Mouse (Mus musculus) forebrain, embryonic 10.5 days (tissue): Measurements from ENCODE around the gene Psmc3ip. TPM values are rescaled to one million over a fixed set of nuclear protein-coding genes. Genes with fewer than 3 reads are reported as not detected.

Source experiments
- DNase-seq: peaks from one replicate; pipeline ENCODE4 v3.0.0-alpha.2; 2017; ENCODE audit warnings: low spot score; ENCODE audit errors: extremely low spot score
- H3K27ac ChIP-seq: fragments of 300-500 bp; sonication (generic); 2 replicates; pipeline ENCODE4 v1.5.1; 2016; ENCODE audit warnings: mild to moderate bottlenecking
- H3K27me3 ChIP-seq: fragments of 300-500 bp; sonication (generic); 2 replicates; pipeline ENCODE4 v1.6.1; 2016; ENCODE audit warnings: mild to moderate bottlenecking; ENCODE audit not compliant: poor library complexity, severe bottlenecking
- H3K36me3 ChIP-seq: fragments of 300-500 bp; sonication (generic); replicated peaks from 2 replicates; pipeline ENCODE4 v1.6.1; 2016; ENCODE audit warnings: mild to moderate bottlenecking, moderate library complexity
- H3K4me1 ChIP-seq: fragments of 300-500 bp; sonication (generic); 2 replicates; pipeline ENCODE4 v1.6.1; 2016
- H3K4me3 ChIP-seq: fragments of 300-500 bp; sonication (generic); 2 replicates; pipeline ENCODE4 v1.5.1; 2016; ENCODE audit warnings: mild to moderate bottlenecking, moderate library complexity
- H3K9me3 ChIP-seq: fragments of 300-500 bp; sonication (generic); 2 replicates; pipeline ENCODE4 v1.6.1; 2016; ENCODE audit warnings: mild to moderate bottlenecking, moderate library complexity
- WGBS: fragments of 180-500 bp; shearing (Covaris S2); methylation state at CpG from one replicate; pipeline ENCODE4 v1.1.7; 2016; 5-methylcytosine and 5-hydroxymethylcytosine counted together
- polyA plus RNA-seq: library from polyadenylated mRNA; unstranded; fragments of >200 nt; fragmentation: Nextera tagmentation; extraction: Ambion mirVana; gene quantifications from 2 replicates; pipeline ENCODE4 v1.2.1, GENCODE M21; 2016

Gene Psmc3ip
- polyA plus RNA-seq, 1 experiment from 2014 or later: 78.1 TPM

DNA sequence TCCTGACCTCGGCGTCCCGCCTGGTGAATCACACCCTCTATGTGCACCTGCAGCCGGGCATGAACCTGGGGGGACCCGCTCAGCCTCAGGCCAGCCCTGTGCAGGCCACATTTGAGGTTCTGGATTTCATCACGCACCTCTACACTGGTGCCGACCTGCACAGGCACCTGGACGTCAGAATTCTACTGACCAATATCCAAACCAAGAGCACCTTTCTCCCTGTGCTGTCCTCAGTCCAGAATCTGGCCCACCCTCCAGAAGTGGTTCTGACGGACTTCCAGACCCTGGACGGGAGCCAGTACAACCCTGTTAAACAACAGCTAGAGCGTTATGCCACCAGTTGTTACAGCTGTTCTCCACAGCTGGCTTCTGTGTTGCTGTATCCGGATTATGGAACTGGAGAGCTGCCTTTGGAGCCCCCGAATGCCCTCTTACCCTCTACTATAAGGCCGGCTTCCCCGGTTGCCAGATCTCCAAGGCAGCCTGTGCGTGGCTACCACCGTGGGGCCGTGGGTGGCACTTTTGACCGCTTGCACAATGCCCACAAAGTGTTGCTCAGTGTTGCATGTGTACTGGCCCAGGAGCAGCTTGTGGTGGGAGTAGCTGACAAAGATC, 12.0 kb downstream of the Psmc3ip start:
- Histone ChIP-seq H3K4me3 (peak overlapping the region; percentile 91), H3K27ac (peak overlapping the region; percentile 93), H3K4me1 (peaks cover 65% of the 10 kb centered on the region), H3K9me3 (no peaks in the 10 kb centered on the region), H3K27me3 (peaks cover 38% of the 10 kb centered on the region), H3K36me3 (peaks cover 23% of the 10 kb centered on the region)
- DNase-seq: no peak
- WGBS: 42% methylated on average over 19 of the region's 19 CpGs

DNA sequence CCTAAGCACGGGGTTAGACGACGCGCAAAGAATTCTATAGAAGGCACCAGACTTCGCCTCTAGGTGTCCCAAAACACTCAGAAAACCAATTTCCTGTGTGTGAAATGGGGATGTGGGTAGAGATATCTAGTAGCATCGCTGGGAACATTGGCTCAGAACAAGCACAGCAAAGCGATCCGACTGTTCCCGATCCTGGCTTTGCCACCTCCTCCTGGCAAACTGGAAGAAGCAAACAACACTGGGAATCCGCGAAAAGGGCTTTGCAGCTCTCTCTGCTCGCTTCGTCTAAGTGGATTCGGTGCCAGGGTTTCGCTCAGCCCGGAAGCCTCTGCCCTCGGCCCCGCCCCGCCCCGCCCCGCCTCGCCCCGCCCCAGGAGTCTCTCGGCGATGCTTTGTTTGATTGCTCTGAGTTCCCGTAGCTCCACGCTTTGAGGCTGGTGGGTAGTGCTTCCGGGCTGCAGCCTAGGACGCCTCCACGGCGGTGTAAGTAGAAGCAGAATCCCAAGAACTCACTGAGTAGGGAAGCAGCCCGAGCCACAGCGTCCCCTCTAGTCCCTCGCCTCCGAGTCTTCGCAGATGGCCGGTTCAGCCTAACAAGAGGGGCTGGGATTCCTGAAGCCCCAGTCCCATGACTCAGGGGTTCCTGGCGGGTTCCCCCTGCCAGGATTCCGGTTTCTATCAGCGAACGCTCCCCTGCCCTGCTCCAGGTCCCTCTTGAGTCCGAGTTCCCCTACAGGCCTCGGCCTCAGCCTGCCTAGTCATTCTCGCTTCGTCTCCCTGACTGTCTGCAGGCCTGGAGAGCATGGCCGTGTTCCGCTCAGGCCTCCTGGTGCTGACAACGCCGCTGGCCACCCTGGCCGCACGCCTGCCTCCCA, 12.8 kb downstream of the Psmc3ip start, which contains the start of gene Coasy:
Gene Coasy (plus strand): TSS at position 358 of the 875 bp plus-strand sequence.
- Histone ChIP-seq H3K9me3 (no peaks in the 10 kb centered on the region), H3K27me3 (peaks cover 46% of the 10 kb centered on the region), H3K4me1 (peaks cover 58% of the 10 kb centered on the region), H3K4me3 (peak within 1 kb of the TSS; percentile 91), H3K27ac (peak within 1 kb of the TSS; percentile 93), H3K36me3 (peaks cover 23% of the 10 kb centered on the region)
- under 1% methylated on average over 51 of the region's 51 CpGs for WGBS
- peak; percentile 96 for DNase-seq

- no peak for DNase-seq
- 6% methylated on average over 10 of the region's 10 CpGs for WGBS
- Histone ChIP-seq H3K27me3 (peaks cover 54% of the 10 kb centered on the region), H3K36me3 (peaks cover 27% of the 10 kb centered on the region), H3K9me3 (no peaks in the 10 kb centered on the region), H3K4me3 (peak overlapping the region; percentile 91), H3K4me1 (peaks cover 50% of the 10 kb centered on the region), H3K27ac (peak overlapping the region; percentile 93; the same call in 1 of the 2 replicates)
Measured at GRCm38 (mm10) chr11:101081659-101082058, 13.6 kb downstream of the Psmc3ip start.

DNA sequence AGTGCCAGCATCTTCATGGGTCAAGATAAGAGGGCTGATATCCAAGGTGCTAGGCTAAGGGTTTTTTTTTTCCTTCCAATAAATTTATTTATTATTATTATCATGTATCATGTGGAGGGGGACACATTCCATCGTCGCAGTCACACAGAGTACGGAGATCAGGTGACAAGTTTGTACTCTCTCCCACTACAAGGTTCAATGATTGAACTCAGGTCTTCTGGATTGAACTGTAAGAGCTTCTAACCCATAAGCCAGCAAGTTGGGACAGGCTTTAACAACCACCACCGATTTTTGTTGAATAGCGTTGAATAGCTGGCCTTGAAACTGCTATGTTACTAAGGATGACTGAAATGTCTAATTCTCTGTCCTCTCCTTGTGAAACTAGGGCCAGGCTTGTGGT, 14.8 kb downstream of the Psmc3ip start:
- H3K36me3 ChIP-seq: peaks cover 22% of the 10 kb centered on the region
- 52% methylated on average over 5 of the region's 5 CpGs for WGBS
- H3K4me3 ChIP-seq: no peak overlapping the region
- H3K27me3 ChIP-seq: peaks cover 63% of the 10 kb centered on the region
- no peak overlapping the region for H3K27ac ChIP-seq
- DNase-seq: no peak
- H3K9me3 ChIP-seq: no peaks in the 10 kb centered on the region
- H3K4me1 ChIP-seq: peaks cover 38% of the 10 kb centered on the region

DNA sequence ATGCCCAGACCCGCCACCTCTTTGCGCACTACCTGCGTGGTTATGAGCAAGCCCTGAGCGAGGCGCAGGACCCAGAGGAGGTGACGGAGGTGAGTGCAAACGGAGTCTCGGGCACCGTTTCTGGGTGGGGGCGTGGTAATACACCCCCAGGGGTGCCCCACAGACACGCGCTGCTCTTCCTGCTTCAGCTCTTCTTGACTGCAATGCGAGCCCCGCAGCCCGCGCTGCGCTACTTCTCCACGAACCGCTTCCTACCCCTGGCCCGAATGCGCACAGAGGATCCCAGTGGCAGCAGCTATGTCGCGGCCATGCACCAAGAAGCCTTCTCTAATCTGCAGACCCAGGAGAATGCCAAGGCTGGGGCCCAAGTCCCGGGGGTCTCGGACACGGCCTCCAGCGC, 15.5 kb downstream of the Psmc3ip start:
- Histone ChIP-seq H3K4me3 (peak overlapping the region; percentile 13; the same call in 1 of the 2 replicates), H3K27ac (no peak overlapping the region), H3K36me3 (peaks cover 15% of the 10 kb centered on the region), H3K9me3 (no peaks in the 10 kb centered on the region), H3K27me3 (peaks cover 63% of the 10 kb centered on the region), H3K4me1 (peaks cover 37% of the 10 kb centered on the region)
- DNase-seq: no peak
- 1% methylated on average over 27 of the region's 27 CpGs for WGBS

GRCm38 (mm10) chr11:101078121-101078520, 17.1 kb downstream of the Psmc3ip start, which contains the start of gene Hsd17b1:
TSS of gene Hsd17b1 (plus strand) at chr11:101078411.
- DNase-seq: no peak
- Histone ChIP-seq H3K9me3 (no peaks in the 10 kb centered on the region), H3K36me3 (peaks cover 7% of the 10 kb centered on the region; the same call in 1 of the 2 replicates), H3K4me1 (peaks cover 26% of the 10 kb centered on the region), H3K27ac (no peak within 1 kb of the TSS), H3K4me3 (no peak within 1 kb of the TSS), H3K27me3 (peaks cover 65% of the 10 kb centered on the region)
- 68% methylated on average over 9 of the region's 9 CpGs for WGBS

- WGBS: 72% methylated on average over 14 of the region's 14 CpGs
- no peak overlapping the region; the same call in 1 of the 2 replicates for H3K4me3 ChIP-seq
- DNase-seq: no peak
- peaks cover 24% of the 10 kb centered on the region for H3K4me1 ChIP-seq
- H3K27ac ChIP-seq: no peak overlapping the region
- no peaks in the 10 kb centered on the region for H3K9me3 ChIP-seq
- H3K27me3 ChIP-seq: peaks cover 57% of the 10 kb centered on the region
- H3K36me3 ChIP-seq: peaks cover 6% of the 10 kb centered on the region
Measured at GRCm38 (mm10) chr11:101071810-101072428, 23.3 kb downstream of the Psmc3ip start.

- DNase-seq: no peak
- Histone ChIP-seq H3K27ac (no peak overlapping the region), H3K4me1 (peaks cover 31% of the 10 kb centered on the region), H3K27me3 (peaks cover 53% of the 10 kb centered on the region), H3K36me3 (no peaks in the 10 kb centered on the region; the same call in 1 of the 2 replicates), H3K4me3 (peak overlapping the region; percentile 71), H3K9me3 (no peaks in the 10 kb centered on the region)
- 76% methylated on average over 6 of the region's 6 CpGs for WGBS
Measured at GRCm38 (mm10) chr11:101070987-101071386, 24.2 kb downstream of the Psmc3ip start.

- no peak for DNase-seq
- peak overlapping the region; percentile 71 for H3K4me3 ChIP-seq
- no peaks in the 10 kb centered on the region; the same call in 1 of the 2 replicates for H3K36me3 ChIP-seq
- H3K27ac ChIP-seq: peak overlapping the region; percentile 90
- H3K9me3 ChIP-seq: no peaks in the 10 kb centered on the region
- H3K27me3 ChIP-seq: peaks cover 50% of the 10 kb centered on the region
- peaks cover 31% of the 10 kb centered on the region for H3K4me1 ChIP-seq
- 1% methylated on average over 36 of the region's 36 CpGs for whole genome bisulfite sequencing
Measured at GRCm38 (mm10) chr11:101070189-101070527, 25.1 kb downstream of the Psmc3ip start.

GRCm38 (mm10) chr11:101069391-101070188, 25.6 kb downstream of the Psmc3ip start, which contains the start of gene Naglu:
TSS of gene Naglu (plus strand) at chr11:101070012.
- H3K4me3 ChIP-seq: peak within 1 kb of the TSS; percentile 71
- DNase-seq: peak; percentile 94
- WGBS: 5% methylated on average over 35 of the region's 35 CpGs
- no peaks in the 10 kb centered on the region; the same call in 1 of the 2 replicates for H3K36me3 ChIP-seq
- peaks cover 50% of the 10 kb centered on the region for H3K27me3 ChIP-seq
- peak within 1 kb of the TSS; percentile 90 for H3K27ac ChIP-seq
- H3K4me1 ChIP-seq: peaks cover 31% of the 10 kb centered on the region
- no peaks in the 10 kb centered on the region for H3K9me3 ChIP-seq

GRCm38 (mm10) chr11:101066549-101067412, 28.5 kb downstream of the Psmc3ip start:
- WGBS: 19% methylated on average over 18 of the region's 18 CpGs
- Histone ChIP-seq H3K4me1 (peaks cover 53% of the 10 kb centered on the region), H3K27me3 (peaks cover 36% of the 10 kb centered on the region), H3K4me3 (peak overlapping the region; percentile 50), H3K9me3 (no peaks in the 10 kb centered on the region), H3K27ac (peak overlapping the region; percentile 71), H3K36me3 (peaks cover 18% of the 10 kb centered on the region)
- peak; percentile 88 for DNase-seq
